Mouse (Mus musculus): ENCODE data around the gene Oasl1.

- TF ChIP-seq GATA1 (IDR thresholded peaks at IDR 0.05; ENCODE audit: low read length) (no peak), TAL1 (IDR thresholded peaks at IDR 0.05; ENCODE audit: low read length) (no peak)
Observed at GRCm38 (mm10) chr5:114978888-114979249, 55.8 kb downstream of the Oasl1 start.
